Mouse (Mus musculus) neural tube, embryonic 14.5 days (tissue): ENCODE measurements around the gene Hmga1b. TPM values are rescaled to one million over a fixed set of nuclear protein-coding genes. Genes with fewer than 3 reads are reported as not detected.
"Not testable (repeated sequence)": the region's sequence is repeated elsewhere in the genome, so short reads cannot be mapped to it uniquely, and the experiment has no call there.

ENCODE experiments used
- ATAC-seq: fragments of 200-750 bp; cut with Nextera tagmentation; 2 replicates; pipeline ENCODE4 v1.8.0; 2017; ENCODE audit warnings: low read depth, mild to moderate bottlenecking, moderate TSS enrichment, moderate library complexity
- H3K27ac ChIP-seq: fragments of 300-500 bp; sonication (generic); 2 replicates; pipeline ENCODE4 v1.5.1; 2014; ENCODE audit warnings: low read depth, mild to moderate bottlenecking, control low read depth, low read length, moderate library complexity, mixed read lengths
- H3K27me3 ChIP-seq: fragments of 300-500 bp; sonication (generic); 2 replicates; pipeline ENCODE4 v1.6.1; 2014; ENCODE audit warnings: low read length; ENCODE audit not compliant: control insufficient read depth, insufficient read depth
- H3K36me3 ChIP-seq: fragments of 300-500 bp; sonication (generic); 2 replicates; pipeline ENCODE4 v1.6.1; 2014; ENCODE audit warnings: low read length, mixed read lengths; ENCODE audit not compliant: control insufficient read depth, insufficient read depth
- H3K4me1 ChIP-seq: fragments of 300-500 bp; sonication (generic); 2 replicates; pipeline ENCODE4 v1.6.1; 2014; ENCODE audit warnings: low read length; ENCODE audit not compliant: control insufficient read depth, insufficient read depth
- H3K4me2 ChIP-seq: fragments of 300-500 bp; sonication (generic); 2 replicates; pipeline ENCODE4 v1.6.1; 2014; ENCODE audit warnings: mild to moderate bottlenecking, low read depth, low read length, control low read depth
- H3K4me3 ChIP-seq: fragments of 300-500 bp; sonication (generic); 2 replicates; pipeline ENCODE4 v1.5.1; 2014; ENCODE audit warnings: low read depth, low read length, control low read depth, mixed read lengths
- H3K9ac ChIP-seq: fragments of 300-500 bp; sonication (generic); replicated peaks from 2 replicates; pipeline ENCODE4 v1.6.1; 2014; ENCODE audit warnings: low read depth, mild to moderate bottlenecking, control low read depth, low read length, mixed read lengths
- H3K9me3 ChIP-seq: fragments of 300-500 bp; sonication (generic); 2 replicates; pipeline ENCODE4 v1.6.1; 2016; ENCODE audit warnings: low read length; ENCODE audit not compliant: control insufficient read depth
- WGBS: fragments of 180-500 bp; shearing (Covaris S2); extraction: QIAGEN DNeasy Blood & Tissue Kit; methylation state at CpG from one replicate; pipeline ENCODE4 v1.1.7; 2014; 5-methylcytosine and 5-hydroxymethylcytosine counted together
- polyA plus RNA-seq: library from polyadenylated mRNA; unstranded; fragments of >200 nt; fragmentation: Nextera tagmentation; extraction: Ambion mirVana; gene quantifications from 2 replicates; pipeline ENCODE4 v1.2.1, GENCODE M21; 2014

Hmga1b gene
- 0.52 and 2.1 TPM in 2 replicates for polyA plus RNA-seq

DNA sequence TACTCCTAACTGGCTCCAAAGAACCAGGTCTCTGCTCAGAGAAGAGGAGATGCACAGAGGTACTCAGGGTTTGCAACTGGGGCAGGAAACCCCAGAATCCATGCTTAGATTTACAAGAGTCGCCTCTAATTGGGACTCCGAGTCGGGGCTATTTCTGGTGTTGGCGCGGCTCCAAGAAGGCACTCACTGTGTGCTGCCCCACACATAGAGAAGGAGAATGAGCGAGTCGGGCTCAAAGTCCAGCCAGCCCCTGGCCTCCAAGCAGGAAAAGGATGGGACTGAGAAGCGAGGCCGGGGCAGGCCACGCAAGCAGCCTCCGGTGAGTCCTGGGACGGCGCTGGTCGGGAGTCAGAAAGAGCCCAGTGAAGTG is at the start of gene Hmga1b:
Hmga1b (plus strand) TSS at position 123 of the 370 bp plus-strand sequence.
- not testable (repeated sequence) for H3K27me3 ChIP-seq, H3K9ac ChIP-seq, H3K4me3 ChIP-seq, H3K36me3 ChIP-seq, ATAC-seq, H3K4me1 ChIP-seq, H3K27ac ChIP-seq, H3K9me3 ChIP-seq, H3K4me2 ChIP-seq
- 20% methylated on average over 14 of the region's 14 CpGs for WGBS

- peak within 1 kb of the TSS; percentile 17; the same call in 1 of the 2 replicates for H3K27ac ChIP-seq
- peaks cover 18% of the 10 kb centered on the region for H3K36me3 ChIP-seq
- ATAC-seq, result peak; percentile 97
- H3K4me1 ChIP-seq, result peaks cover 18% of the 10 kb centered on the region
- H3K4me3 ChIP-seq, result peak within 1 kb of the TSS; percentile 51
- WGBS, result 2% methylated on average over 53 of the region's 53 CpGs
- H3K9ac ChIP-seq, result peak within 1 kb of the TSS; percentile 59
- H3K4me2 ChIP-seq, result peak within 1 kb of the TSS; percentile 96
- no peaks in the 10 kb centered on the region for H3K9me3 ChIP-seq
- no peaks in the 10 kb centered on the region for H3K27me3 ChIP-seq
Measured at GRCm38 (mm10) chr11:120713580-120714518, 48.7 kb upstream of the Hmga1b start, which contains the start of the genes Cenpx and Lrrc45. Gene Cenpx, minus strand, starts transcription at chr11:120713738. Gene Lrrc45, plus strand, starts transcription at chr11:120713925.

GRCm38 (mm10) chr11:120714546-120714945 is 48.0 kb upstream of the Hmga1b start:
- Histone ChIP-seq H3K4me1 (peaks cover 18% of the 10 kb centered on the region), H3K4me2 (peak overlapping the region; percentile 96), H3K9ac (peak overlapping the region; percentile 59), H3K27me3 (no peaks in the 10 kb centered on the region), H3K9me3 (no peaks in the 10 kb centered on the region), H3K27ac (no peak overlapping the region), H3K36me3 (peaks cover 20% of the 10 kb centered on the region), H3K4me3 (peak overlapping the region; percentile 51)
- WGBS, result 62% methylated on average over 10 of the region's 10 CpGs
- ATAC-seq, result no peak

GRCm38 (mm10) chr11:120715131-120715530 is 47.5 kb upstream of the Hmga1b start:
- Histone ChIP-seq H3K4me3 (no peak overlapping the region), H3K27ac (no peak overlapping the region), H3K36me3 (peaks cover 20% of the 10 kb centered on the region), H3K9me3 (no peaks in the 10 kb centered on the region), H3K27me3 (no peaks in the 10 kb centered on the region), H3K9ac (no peak overlapping the region), H3K4me1 (peaks cover 18% of the 10 kb centered on the region), H3K4me2 (peak overlapping the region; percentile 96; the same call in 1 of the 2 replicates)
- no peak for ATAC-seq
- 94% methylated on average over 9 of the region's 9 CpGs for WGBS

DNA sequence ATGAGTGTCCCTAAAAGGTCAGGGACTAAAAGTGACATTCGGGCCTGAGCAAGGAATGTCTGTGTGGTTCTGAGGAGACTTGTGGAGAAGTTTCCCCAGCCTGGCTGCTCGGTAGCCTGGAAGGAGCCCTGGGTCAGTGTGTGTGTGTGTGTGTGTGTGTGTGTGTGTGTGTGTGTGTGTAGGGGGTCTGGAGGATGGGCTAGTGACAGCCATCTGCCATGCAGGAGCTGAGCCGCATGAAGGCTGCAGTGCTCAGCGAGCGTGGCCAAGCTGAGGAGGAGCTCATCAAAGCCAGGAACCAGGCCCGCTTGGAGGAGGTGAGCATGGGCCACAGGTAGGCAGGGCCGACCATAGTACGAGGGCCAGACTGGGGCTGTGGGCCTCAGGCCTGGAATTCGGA is 43.4 kb upstream of the Hmga1b start:
- Histone ChIP-seq H3K4me1 (peaks cover 12% of the 10 kb centered on the region), H3K9ac (no peak overlapping the region), H3K4me3 (no peak overlapping the region), H3K27me3 (no peaks in the 10 kb centered on the region), H3K27ac (no peak overlapping the region), H3K36me3 (peaks cover 14% of the 10 kb centered on the region; the same call in 1 of the 2 replicates), H3K4me2 (no peak overlapping the region), H3K9me3 (no peaks in the 10 kb centered on the region)
- 91% methylated on average over 9 of the region's 9 CpGs for WGBS
- no peak for ATAC-seq

DNA sequence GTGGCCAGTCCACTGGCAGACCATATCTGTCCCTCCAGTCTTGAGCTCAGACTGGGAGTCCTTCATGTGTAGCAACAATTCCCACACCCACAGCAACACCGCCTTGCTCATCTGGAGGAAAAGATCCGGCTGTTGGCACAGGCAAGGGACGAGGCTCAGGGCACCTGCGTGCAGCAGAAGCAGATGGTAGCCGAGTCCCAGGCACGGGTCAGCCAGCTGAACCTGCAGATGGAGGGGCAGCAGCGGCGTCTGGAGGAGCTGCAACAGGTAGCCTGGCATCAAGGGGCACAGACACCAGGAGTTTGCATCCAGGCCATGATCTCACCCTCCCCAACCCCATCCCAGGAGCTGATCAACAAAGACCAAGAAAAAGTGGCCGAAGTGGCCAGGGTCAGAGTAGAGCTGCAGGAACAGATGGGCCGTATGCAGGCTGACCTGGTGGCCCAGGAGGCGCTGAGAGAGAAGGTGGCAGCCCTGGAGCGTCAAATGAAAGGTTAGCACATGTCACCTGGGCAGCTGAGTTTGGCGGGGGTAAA is 42.7 kb upstream of the Hmga1b start:
- H3K4me2 ChIP-seq, result 0 out of 2 replicates have a peak overlapping the region, but pooled peaks have one; percentile 54
- peaks cover 14% of the 10 kb centered on the region; the same call in 1 of the 2 replicates for H3K36me3 ChIP-seq
- H3K4me3 ChIP-seq, result no peak overlapping the region
- no peaks in the 10 kb centered on the region for H3K9me3 ChIP-seq
- H3K27ac ChIP-seq, result no peak overlapping the region
- WGBS, result 88% methylated on average over 13 of the region's 13 CpGs
- H3K27me3 ChIP-seq, result no peaks in the 10 kb centered on the region
- H3K4me1 ChIP-seq, result peaks cover 6% of the 10 kb centered on the region
- H3K9ac ChIP-seq, result no peak overlapping the region
- no peak for ATAC-seq

- Histone ChIP-seq H3K9me3 (no peaks in the 10 kb centered on the region), H3K9ac (peak overlapping the region; percentile 93), H3K36me3 (peaks cover 14% of the 10 kb centered on the region; the same call in 1 of the 2 replicates), H3K27ac (0 out of 2 replicates have a peak overlapping the region, but pooled peaks have one; percentile 55), H3K4me2 (peak overlapping the region; percentile 54), H3K4me1 (peaks cover 5% of the 10 kb centered on the region; the same call in 1 of the 2 replicates), H3K27me3 (no peaks in the 10 kb centered on the region), H3K4me3 (peak overlapping the region; percentile 70)
- peak; percentile 22; the same call in 1 of the 2 replicates for ATAC-seq
- WGBS, result 12% methylated on average over 17 of the region's 17 CpGs
Measured at GRCm38 (mm10) chr11:120720450-120720849, 42.1 kb upstream of the Hmga1b start.

GRCm38 (mm10) chr11:120721124-120722066 is 41.2 kb upstream of the Hmga1b start, which contains the start of gene Rac3:
Gene Rac3, plus strand, starts transcription at chr11:120721470.
- Histone ChIP-seq H3K9me3 (no peaks in the 10 kb centered on the region), H3K4me3 (peak within 1 kb of the TSS; percentile 70), H3K36me3 (0 out of 2 replicates have a peak, but pooled peaks cover 14% of the 10 kb centered on the region), H3K9ac (peak within 1 kb of the TSS; percentile 93), H3K27ac (peak within 1 kb of the TSS; percentile 55), H3K4me2 (peak within 1 kb of the TSS; percentile 54), H3K27me3 (no peaks in the 10 kb centered on the region), H3K4me1 (peaks cover 5% of the 10 kb centered on the region; the same call in 1 of the 2 replicates)
- 1% methylated on average over 60 of the region's 90 CpGs for WGBS
- peak; percentile 89 for ATAC-seq
